8 mouse cellular contexts compared by ENCODE assay signal in genomic region chr16:90072651-90073050, GRCm38 (mm10).
DNase-seq lines count a peak whose midpoint lies in the region; ATAC-seq and TF ChIP-seq lines count a peak whose summit lies in the region.

No protein-coding gene starts in this region.

- H3K36me3 ChIP-seq in forebrain, embryonic 12.5 days (replicated peaks): no peaks in the 10 kb centered on the region
- H3K36me3 ChIP-seq in lung, embryonic 14.5 days (ENCODE audit: insufficient read depth): no peaks in the 10 kb centered on the region
- H3K36me3 ChIP-seq in neural tube, embryonic 15.5 days: no peaks in the 10 kb centered on the region

- peak; percentile 21 for DNase-seq in right cerebral cortex, adult 18-20 months
- DNase-seq in right cerebral cortex, postnatal 4 days: no peak
- DNase-seq in lung, embryonic 14.5 days: peak; percentile 88
- DNase-seq in left cerebral cortex, postnatal 36 days (ENCODE audit: low spot score in 2 of 2): no peak
- DNase-seq in spleen, adult 18-20 months: no peak

- H3K4me1 ChIP-seq in forebrain, embryonic 12.5 days: peaks cover 45% of the 10 kb centered on the region
- H3K4me1 ChIP-seq in lung, embryonic 14.5 days (ENCODE audit: insufficient read depth): peaks cover 19% of the 10 kb centered on the region
- peaks cover 38% of the 10 kb centered on the region for H3K4me1 ChIP-seq in neural tube, embryonic 15.5 days

- peak; percentile 48 for ATAC-seq in forebrain, embryonic 12.5 days (ENCODE audit: low FRiP score)
- peak; percentile 58 for ATAC-seq in inflammation-experienced regulatory T-cells, adult 6 months
- peak; percentile 83 for ATAC-seq in lung, embryonic 14.5 days (ENCODE audit: insufficient read depth)
- ATAC-seq in neural tube, embryonic 15.5 days (ENCODE audit: low FRiP score): peak; percentile 29; the same call in 1 of the 2 replicates

- no peaks in the 10 kb centered on the region for H3K9me3 ChIP-seq in forebrain, embryonic 12.5 days
- no peaks in the 10 kb centered on the region for H3K9me3 ChIP-seq in lung, embryonic 14.5 days (ENCODE audit: low read depth, low read length)
- H3K9me3 ChIP-seq in neural tube, embryonic 15.5 days (replicated peaks): no peaks in the 10 kb centered on the region

- H3K27ac ChIP-seq in forebrain, embryonic 12.5 days: peak overlapping the region; percentile 56
- peak overlapping the region; percentile 8; the same call in 1 of the 2 replicates for H3K27ac ChIP-seq in lung, embryonic 14.5 days (ENCODE audit: low read depth)
- peak overlapping the region; percentile 61 for H3K27ac ChIP-seq in neural tube, embryonic 15.5 days (replicated peaks)

- 21% methylated on average over 15 of the region's 15 CpGs for WGBS in forebrain, embryonic 12.5 days
- WGBS in lung, embryonic 14.5 days: 4% methylated on average over 15 of the region's 15 CpGs
- WGBS in neural tube, embryonic 15.5 days: 16% methylated on average over 15 of the region's 15 CpGs

- no peak overlapping the region for H3K9ac ChIP-seq in forebrain, embryonic 12.5 days
- H3K9ac ChIP-seq in lung, embryonic 14.5 days: no peak overlapping the region
- no peak overlapping the region for H3K9ac ChIP-seq in neural tube, embryonic 15.5 days (replicated peaks)

- H3K4me2 ChIP-seq in forebrain, embryonic 12.5 days: peak overlapping the region; percentile 9
- peak overlapping the region; percentile 51 for H3K4me2 ChIP-seq in lung, embryonic 14.5 days
- peak overlapping the region; percentile 37 for H3K4me2 ChIP-seq in neural tube, embryonic 15.5 days

- no peak overlapping the region for H3K4me3 ChIP-seq in forebrain, embryonic 12.5 days (replicated peaks)
- no peak overlapping the region for H3K4me3 ChIP-seq in lung, embryonic 14.5 days (ENCODE audit: low read depth, low read length)
- H3K4me3 ChIP-seq in neural tube, embryonic 15.5 days (replicated peaks): no peak overlapping the region

- TF ChIP-seq CTCF in lung, embryonic 14.5 days (IDR thresholded peaks at IDR 0.05; ENCODE audit: low read depth): no peak

- no peaks in the 10 kb centered on the region for H3K27me3 ChIP-seq in forebrain, embryonic 12.5 days
- no peaks in the 10 kb centered on the region for H3K27me3 ChIP-seq in lung, embryonic 14.5 days (ENCODE audit: insufficient read depth, low read length)
- H3K27me3 ChIP-seq in neural tube, embryonic 15.5 days (replicated peaks): no peaks in the 10 kb centered on the region

- intact Hi-C loops in left cerebral cortex, postnatal 36 days (cut with DNase I): no loop called here

Comparison
In these comparisons a context has a peak if more than half of its experiments do, and no peak if none do; other contexts are left out.
1. DNase-seq: peak in right cerebral cortex, adult 18-20 months (single experiment) and lung, embryonic 14.5 days (single experiment); none in right cerebral cortex, postnatal 4 days (single experiment), left cerebral cortex, postnatal 36 days (0 of 2) and spleen, adult 18-20 months (0 of 2).
2. ATAC-seq: peak in every context shown above with its lines; median percentile 83 in lung, embryonic 14.5 days; 58 in inflammation-experienced regulatory T-cells, adult 6 months; 48 in forebrain, embryonic 12.5 days; 29 in neural tube, embryonic 15.5 days.
3. H3K27ac ChIP-seq: peak in every context shown above with its lines; median percentile 61 in neural tube, embryonic 15.5 days; 56 in forebrain, embryonic 12.5 days; 8 in lung, embryonic 14.5 days.
4. Peak in every context shown above with its lines, with median percentiles within 50 percentile points of each other: H3K4me2 ChIP-seq.